In the genomic region with DNA sequence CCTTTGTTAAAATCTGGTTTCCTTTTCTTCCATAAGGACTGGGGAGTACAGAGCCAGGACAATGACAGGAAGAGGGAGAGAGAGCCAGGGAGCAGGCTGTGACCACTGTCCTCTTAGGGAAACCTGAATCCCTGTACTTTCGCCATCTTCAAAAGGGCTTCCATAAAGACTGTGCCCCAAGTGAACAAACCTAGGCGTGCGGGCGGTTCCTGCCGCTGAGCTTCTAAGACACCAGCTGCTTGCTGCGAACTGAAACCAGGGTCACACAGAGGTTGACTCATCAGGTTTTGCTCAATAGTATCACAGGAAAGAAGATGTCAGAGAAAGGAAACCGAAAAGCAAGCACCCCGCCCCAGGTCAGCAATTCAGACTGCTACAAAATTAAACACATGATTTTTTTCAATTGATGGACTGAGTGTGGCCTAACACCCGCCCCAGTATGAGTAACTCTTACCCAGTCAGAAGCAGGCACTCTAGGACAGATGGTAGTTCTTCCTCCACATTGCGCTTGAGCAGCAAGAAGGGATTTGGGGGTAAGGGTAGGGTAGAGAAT, we compare ENCODE assay signal across 9 mouse cellular contexts. TPM values are rescaled to one million over a fixed set of nuclear protein-coding genes. Genes with fewer than 3 reads are reported as not detected.
A peak's percentile ranks its signal among the peaks of the same experiment; 100 is the strongest.
DNase-seq lines count a peak whose midpoint lies in the region; ATAC-seq and TF ChIP-seq lines count a peak whose summit lies in the region.
"Had no signal": no experiment of that assay in that cellular context is flagged by ENCODE, and none has a peak within 500 bp of the region (broad histone marks: within the 10 kb centered on the region; RNA-seq: fewer than 3 reads in every experiment).

No protein-coding gene starts in this region.

- no peaks in the 10 kb centered on the region for H3K36me3 ChIP-seq in lung, embryonic 15.5 days
- no peaks in the 10 kb centered on the region for H3K36me3 ChIP-seq in stomach, postnatal 0 days (ENCODE audit: control insufficient read depth, insufficient read depth, low read length)
- H3K36me3 ChIP-seq: limb, embryonic 12.5 days had no signal

- ATAC-seq in lung, embryonic 15.5 days (ENCODE audit: borderline replicate concordance, extremely low read depth, low FRiP score, low TSS enrichment): peak; percentile 67; the same call in 1 of the 2 replicates
- ATAC-seq in stomach, postnatal 0 days (ENCODE audit: low FRiP score, low TSS enrichment): peak; percentile 29; the same call in 1 of the 2 replicates

- H3K4me2 ChIP-seq in lung, embryonic 15.5 days: no peak overlapping the region
- H3K4me2 ChIP-seq in stomach, postnatal 0 days (replicated peaks; ENCODE audit: low read depth): no peak overlapping the region
- H3K4me2 ChIP-seq: limb, embryonic 12.5 days had no signal

- no peak for TF ChIP-seq EP300 in stomach, postnatal 0 days (optimal IDR thresholded peaks at IDR 0.05)

- WGBS in lung, embryonic 15.5 days: 39% methylated on average over 10 of the region's 10 CpGs
- WGBS in stomach, postnatal 0 days: 40% methylated on average over 10 of the region's 10 CpGs

- no peak overlapping the region for H3K27ac ChIP-seq in lung, embryonic 15.5 days
- no peak overlapping the region for H3K27ac ChIP-seq in stomach, postnatal 0 days (replicated peaks)
- H3K27ac ChIP-seq: limb, embryonic 12.5 days had no signal

- peak; percentile 54 to 59 for DNase-seq in B cell, adult 2 months
- peak; percentile 60 to 85 for DNase-seq in adrenal gland, adult (ENCODE audit: inconsistent age in 2 of 2, low spot score in 1 of 2)
- peak; percentile 16 to 19 for DNase-seq in heart, postnatal 14 days
- DNase-seq in stomach, postnatal 0 days (ENCODE audit: low spot score): no peak
- no peak for DNase-seq in retina, embryonic 14.5 days (ENCODE audit: low spot score)
- DNase-seq in left cerebral cortex, postnatal 10 days (ENCODE audit: extremely low spot score in 1 of 2, low spot score in 2 of 2): no peak
- DNase-seq in adipocyte (ENCODE audit: low spot score): no peak

- no peaks in the 10 kb centered on the region for H3K9me3 ChIP-seq in lung, embryonic 15.5 days
- H3K9me3 ChIP-seq in stomach, postnatal 0 days (ENCODE audit: control insufficient read depth, low read length): no peaks in the 10 kb centered on the region
- H3K9me3 ChIP-seq: limb, embryonic 12.5 days had no signal

- no peak overlapping the region for H3K4me3 ChIP-seq in lung, embryonic 15.5 days
- no peak overlapping the region for H3K4me3 ChIP-seq in stomach, postnatal 0 days (ENCODE audit: low read depth, low read length)
- H3K4me3 ChIP-seq: limb, embryonic 12.5 days had no signal

- H3K4me1 ChIP-seq in lung, embryonic 15.5 days: no peaks in the 10 kb centered on the region
- H3K4me1 ChIP-seq in stomach, postnatal 0 days (replicated peaks; ENCODE audit: control insufficient read depth, insufficient read depth): no peaks in the 10 kb centered on the region
- H3K4me1 ChIP-seq: limb, embryonic 12.5 days had no signal

- H3K27me3 ChIP-seq in lung, embryonic 15.5 days: no peaks in the 10 kb centered on the region
- H3K27me3 ChIP-seq in stomach, postnatal 0 days (ENCODE audit: control insufficient read depth, insufficient read depth, low read length): no peaks in the 10 kb centered on the region
- H3K27me3 ChIP-seq: limb, embryonic 12.5 days had no signal

- intact Hi-C loops in heart, postnatal 14 days (cut with DNase I): no loop called here
- intact Hi-C loops in left cerebral cortex, postnatal 10 days (cut with DNase I): no loop called here

- no peak overlapping the region for H3K9ac ChIP-seq in lung, embryonic 15.5 days
- H3K9ac ChIP-seq in stomach, postnatal 0 days (ENCODE audit: low read length): no peak overlapping the region
- H3K9ac ChIP-seq: limb, embryonic 12.5 days had no signal

- TF ChIP-seq CTCF in stomach, postnatal 0 days (IDR thresholded peaks at IDR 0.05; ENCODE audit: low read depth): no peak

RNA-seq across cellular contexts. Expression of a gene that starts 13.4 kb away (rescaled TPM):
- total RNA-seq in heart, postnatal 14 days (2021): under 1 TPM in 1 of 2 experiments, not detected in 1; 0.10 TPM
- not detected in 2 replicates for polyA plus RNA-seq in lung, embryonic 15.5 days (2015; fragmentation: Nextera tagmentation; extraction: Ambion mirVana)
- not detected in 2 replicates for polyA plus RNA-seq in stomach, postnatal 0 days (2015; fragmentation: Nextera tagmentation; extraction: Ambion mirVana)
- not detected for total RNA-seq in left cerebral cortex, postnatal 10 days (2021)
- polyA plus RNA-seq: limb, embryonic 12.5 days had no signal

RNA-seq across cellular contexts. Expression of a gene that starts 36.7 kb away (rescaled TPM):
- 10 to 100 TPM; 16.4 to 17.9 TPM for total RNA-seq in heart, postnatal 14 days (2021)
- polyA plus RNA-seq in lung, embryonic 15.5 days (2015; fragmentation: Nextera tagmentation; extraction: Ambion mirVana): 30.8 and 31.5 TPM in 2 replicates
- 21.8 and 21.9 TPM in 2 replicates for polyA plus RNA-seq in stomach, postnatal 0 days (2015; fragmentation: Nextera tagmentation; extraction: Ambion mirVana)
- total RNA-seq in left cerebral cortex, postnatal 10 days (2021): 1 to 10 TPM; 5.9 to 6.0 TPM

RNA-seq across cellular contexts. Expression of a gene that starts 50.9 kb away (rescaled TPM):
- 10 to 100 TPM; 29.7 to 29.8 TPM for total RNA-seq in heart, postnatal 14 days (2021)
- 5.7 and 6.9 TPM in 2 replicates for polyA plus RNA-seq in lung, embryonic 15.5 days (2015; fragmentation: Nextera tagmentation; extraction: Ambion mirVana)
- polyA plus RNA-seq in stomach, postnatal 0 days (2015; fragmentation: Nextera tagmentation; extraction: Ambion mirVana): 6.1 and 8.1 TPM in 2 replicates
- 10 to 100 TPM; 59.3 to 62.0 TPM for total RNA-seq in left cerebral cortex, postnatal 10 days (2021)

Comparison
In these comparisons a context has a peak if more than half of its experiments do, and no peak if none do; other contexts are left out.
1. DNase-seq: peak in B cell, adult 2 months (2 of 2), adrenal gland, adult (2 of 2) and heart, postnatal 14 days (2 of 2); none in stomach, postnatal 0 days (single experiment), retina, embryonic 14.5 days (single experiment), left cerebral cortex, postnatal 10 days (0 of 2) and adipocyte (single experiment).